ENCODE assay signal across 7 mouse cellular contexts in the genomic region with DNA sequence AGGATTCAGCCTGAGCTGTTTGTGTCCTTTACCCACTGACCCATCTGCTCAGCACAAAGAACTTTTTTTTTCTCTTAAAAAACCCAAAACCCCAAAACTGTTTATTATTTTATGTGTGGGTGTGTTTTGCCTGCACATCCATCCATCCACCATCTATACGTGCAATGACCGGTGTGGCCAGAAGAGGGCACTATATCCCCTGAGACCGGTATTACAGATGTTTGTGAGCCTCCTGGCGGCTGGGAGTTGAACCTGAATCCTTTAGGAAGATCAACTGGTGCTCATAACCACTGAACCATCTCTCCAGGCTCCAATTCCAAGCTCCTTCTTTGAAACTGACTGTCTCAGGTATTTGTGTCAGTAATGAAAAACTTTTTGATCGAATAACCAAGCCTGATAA. TPM values are rescaled to one million over a fixed set of nuclear protein-coding genes. Genes with fewer than 3 reads are reported as not detected.
A peak's percentile ranks its signal among the peaks of the same experiment; 100 is the strongest.
DNase-seq lines count a peak whose midpoint lies in the region; ATAC-seq and TF ChIP-seq lines count a peak whose summit lies in the region.

No protein-coding gene starts in this region.

- H3ac ChIP-seq in C2C12 (ENCODE audit: control insufficient read depth, insufficient read length, low read depth): no peak overlapping the region

- WGBS in large intestine, adult 2 months: 19% methylated on average over 5 of the region's 5 CpGs
- 21% methylated on average over 5 of the region's 5 CpGs for WGBS in lung, embryonic 16.5 days

- no peaks in the 10 kb centered on the region for H3K36me3 ChIP-seq in C2C12 (ENCODE audit: control insufficient read depth, insufficient read depth)
- H3K36me3 ChIP-seq in lung, embryonic 16.5 days (ENCODE audit: control insufficient read depth, insufficient read depth, low read length): no peaks in the 10 kb centered on the region

- no peaks in the 10 kb centered on the region for H3K79me2 ChIP-seq in C2C12 (ENCODE audit: control insufficient read depth, insufficient read depth)

- ATAC-seq in granulocyte monocyte progenitor cell, adult 5-6 weeks (replicated peaks; ENCODE audit: poor library complexity, severe bottlenecking): peak; percentile 99
- peak; percentile 31; the same call in 1 of the 2 replicates for ATAC-seq in lung, embryonic 16.5 days (ENCODE audit: low read depth)

- H3K4me3 ChIP-seq in C2C12 (ENCODE audit: insufficient read depth, poor library complexity, severe bottlenecking): no peak overlapping the region
- H3K4me3 ChIP-seq in lung, embryonic 16.5 days (ENCODE audit: low read length): no peak overlapping the region

- DNase-seq in ES-CJ7 (ENCODE audit: low read depth, low spot score): peak; percentile 89
- peak; percentile 77 for DNase-seq in c-Kit-positive CD71-positive TER-119-positive erythroid progenitor cells, embryonic 14.5 days (ENCODE audit: low spot score)
- DNase-seq in large intestine, adult 2 months (ENCODE audit: low read depth, low spot score): peak; percentile 67
- peak; percentile 44 for DNase-seq in skeletal muscle tissue, adult 2 months (ENCODE audit: low read depth, low spot score)

- no peaks in the 10 kb centered on the region for H3K27me3 ChIP-seq in C2C12 (ENCODE audit: control insufficient read depth, insufficient read depth, insufficient read length)
- H3K27me3 ChIP-seq in lung, embryonic 16.5 days (ENCODE audit: control insufficient read depth, insufficient read depth, low read depth, low read length): no peaks in the 10 kb centered on the region

- peak; percentile 56 for TF ChIP-seq CTCF in C2C12 (IDR thresholded peaks at IDR 0.05; ENCODE audit: control insufficient read depth, insufficient read depth, insufficient read length)

- no peaks in the 10 kb centered on the region for H3K79me3 ChIP-seq in C2C12 (ENCODE audit: low read depth)

- no peak overlapping the region for H3K27ac ChIP-seq in lung, embryonic 16.5 days (ENCODE audit: low read length)

- no peak overlapping the region for H3K9ac ChIP-seq in lung, embryonic 16.5 days (ENCODE audit: low read length)

- H3K9me3 ChIP-seq in lung, embryonic 16.5 days (ENCODE audit: control insufficient read depth, low read length): no peaks in the 10 kb centered on the region

- no peak overlapping the region for H3K4me2 ChIP-seq in lung, embryonic 16.5 days (ENCODE audit: low read depth, low read length)

- H3K4me1 ChIP-seq in lung, embryonic 16.5 days (replicated peaks; ENCODE audit: control insufficient read depth, insufficient read depth, low read length): no peaks in the 10 kb centered on the region

TF ChIP-seq in C2C12, 6 proteins besides CTCF, POLR2A, EP300 and RAD21:
- TF ChIP-seq MYOD1 (IDR thresholded peaks at IDR 0.05; ENCODE audit: control insufficient read depth, insufficient read length, low read depth) (no peak), USF1 (IDR thresholded peaks at IDR 0.05; ENCODE audit: low read depth) (no peak), MYOG (IDR thresholded peaks at IDR 0.05; ENCODE audit: control insufficient read depth, extremely low read depth, insufficient read length) (no peak), CEBPB (IDR thresholded peaks at IDR 0.05; ENCODE audit: low read depth) (no peak), FOSL1 (IDR thresholded peaks at IDR 0.05; ENCODE audit: insufficient read depth, low read length, poor library complexity, severe bottlenecking) (no peak)

RNA-seq across cellular contexts. Expression of a gene that starts 48.0 kb away (rescaled TPM):
- 4.9 TPM for polyA plus RNA-seq in C2C12 (2012; fragmentation: generic; extraction: Trizol)
- 15.2 and 20.2 TPM in 2 replicates for total RNA-seq in granulocyte monocyte progenitor cell, adult 5-6 weeks (2014; fragmentation: Nextera tagmentation)
- total RNA-seq in granulocyte monocyte progenitor cell, adult 5-6 weeks (2017): 29.6 and 29.8 TPM in 2 replicates
- polyA plus RNA-seq in large intestine, adult 2 months (2012; rRNA removed): 13.7 and 32.3 TPM in 2 replicates
- 7.8 and 8.8 TPM in 2 replicates for polyA plus RNA-seq in lung, embryonic 16.5 days (2015; fragmentation: Nextera tagmentation; extraction: Ambion mirVana)
